Mouse (Mus musculus): Measurements from ENCODE around the gene Cenpb.
"Not testable (repeated sequence)": the region's sequence is repeated elsewhere in the genome, so short reads cannot be mapped to it uniquely, and the experiment has no call there.

GRCm38 (mm10) chr2:131226669-131227068, 46.8 kb upstream of the Cenpb start:
- TF ChIP-seq EP300, CTCF (IDR thresholded peaks at IDR 0.05; ENCODE audit: low read depth): not testable (repeated sequence)

All from heart, postnatal 0 days (tissue).